Mouse (Mus musculus): ENCODE results near the gene Rap1gap. TPM values are rescaled to one million over a fixed set of nuclear protein-coding genes. Genes with fewer than 3 reads are reported as not detected.
A peak's percentile ranks its signal among the peaks of the same experiment; 100 is the strongest.

Rap1gap gene
- total RNA-seq, 2 experiments from 2014 or later = 6.9 to 14.3 TPM

- DNase-seq = no peak
These were observed 30.8 kb downstream of the Rap1gap start for GRCm38 (mm10) chr4:137695300-137695699.

GRCm38 (mm10) chr4:137695900-137696299 lies 31.4 kb downstream of the Rap1gap start:
- peak; percentile 57 for DNase-seq

GRCm38 (mm10) chr4:137697156-137697885 lies 32.8 kb downstream of the Rap1gap start:
- DNase-seq = no peak

- peak; percentile 35 for DNase-seq
These were observed 33.8 kb downstream of the Rap1gap start for GRCm38 (mm10) chr4:137698076-137698985.

- DNase-seq = no peak
These were observed 35.0 kb downstream of the Rap1gap start for GRCm38 (mm10) chr4:137699264-137700211.

- DNase-seq = no peak
These were observed 36.4 kb downstream of the Rap1gap start for GRCm38 (mm10) chr4:137700960-137701359.

GRCm38 (mm10) chr4:137703077-137703476 lies 38.6 kb downstream of the Rap1gap start:
- no peak for DNase-seq

- no peak for DNase-seq
These were observed 40.0 kb downstream of the Rap1gap start for GRCm38 (mm10) chr4:137704561-137704960.

- no peak for DNase-seq
These were observed 40.9 kb downstream of the Rap1gap start for GRCm38 (mm10) chr4:137705379-137705778.

GRCm38 (mm10) chr4:137706510-137706909 lies 42.0 kb downstream of the Rap1gap start:
- DNase-seq = no peak

GRCm38 (mm10) chr4:137707216-137707990 lies 42.9 kb downstream of the Rap1gap start:
- peak; percentile 92 for DNase-seq

- no peak for DNase-seq
These were observed 48.4 kb downstream of the Rap1gap start for GRCm38 (mm10) chr4:137712963-137713362.

- no peak for DNase-seq
These were observed 49.6 kb downstream of the Rap1gap start for GRCm38 (mm10) chr4:137714020-137714624.

GRCm38 (mm10) chr4:137717005-137717404 lies 52.5 kb downstream of the Rap1gap start:
- DNase-seq = no peak

- no peak for DNase-seq
These were observed 53.1 kb downstream of the Rap1gap start for GRCm38 (mm10) chr4:137717671-137718070.

GRCm38 (mm10) chr4:137719378-137720077 lies 55.0 kb downstream of the Rap1gap start:
- DNase-seq = no peak

GRCm38 (mm10) chr4:137721563-137721962 lies 57.0 kb downstream of the Rap1gap start:
- no peak for DNase-seq

GRCm38 (mm10) chr4:137722230-137722629 lies 57.7 kb downstream of the Rap1gap start:
- DNase-seq = no peak

GRCm38 (mm10) chr4:137722692-137723427 lies 58.3 kb downstream of the Rap1gap start:
- DNase-seq = peak; percentile 81

GRCm38 (mm10) chr4:137723527-137723926 lies 59.0 kb downstream of the Rap1gap start:
- no peak for DNase-seq
